Mouse (Mus musculus) MEL (cell line): ENCODE measurements at regions not wholly inside any gene's neighbourhood (a gene's known extent, or its start where the extent isn't known, plus 50 kb on each side); places are given as distances from the start of the nearest gene placed in this dataset.

ENCODE experiments used
- DNase-seq: peaks from one replicate; pipeline ENCODE4 v3.0.0; 2011; ENCODE audit warnings: low read depth, low spot score
- H3K27ac ChIP-seq: 2 replicates; pipeline ENCODE4 v1.5.1; 2012; ENCODE audit warnings: low read depth, mild to moderate bottlenecking, control low read depth, low read length, moderate library complexity; ENCODE audit not compliant: control insufficient read depth
- H3K27me3 ChIP-seq, 2 experiments: fragments of 150-350 bp in 1 of 2; sonication (generic) in 1 of 2; 2 replicates each; pipeline ENCODE4 v1.6.1; 2012; ENCODE audit warnings: low read length in 2 of 2, mild to moderate bottlenecking in 2 of 2, improper control_type of control experiment in 1 of 2, moderate library complexity in 1 of 2; ENCODE audit not compliant: insufficient read depth in 2 of 2, control insufficient read depth in 1 of 2
- H3K36me3 ChIP-seq, 2 experiments: 2 replicates each; pipeline ENCODE4 v1.6.1; 2012 to 2014; ENCODE audit warnings: low read length in 2 of 2, improper control_type of control experiment in 1 of 2, inconsistent platforms in 1 of 2, mild to moderate bottlenecking in 1 of 2; ENCODE audit not compliant: insufficient read depth in 2 of 2, control insufficient read depth in 1 of 2
- H3K4me1 ChIP-seq, 2 experiments: fragments of 150-350 bp in 1 of 2; sonication (generic) in 1 of 2; 2 replicates each; pipeline ENCODE4 v1.6.1; 2012; ENCODE audit warnings: low read length in 2 of 2, improper control_type of control experiment in 1 of 2, mild to moderate bottlenecking in 1 of 2; ENCODE audit not compliant: insufficient read depth in 2 of 2, control insufficient read depth in 1 of 2
- H3K4me3 ChIP-seq, 2 experiments: fragments of 150-350 bp in 1 of 2; sonication (generic) in 1 of 2; 2 replicates each; pipeline ENCODE4 v1.5.1; 2012; ENCODE audit warnings: low read depth in 2 of 2, low read length in 2 of 2, mild to moderate bottlenecking in 2 of 2, moderate library complexity in 2 of 2, control low read depth in 1 of 2, improper control_type of control experiment in 1 of 2; ENCODE audit not compliant: control insufficient read depth in 1 of 2, insufficient read depth in 1 of 2
- H3K79me2 ChIP-seq: 2 replicates; pipeline ENCODE4 v1.6.1; 2012; ENCODE audit warnings: mild to moderate bottlenecking, low read length, moderate library complexity; ENCODE audit not compliant: control insufficient read depth, poor library complexity, insufficient read depth
- H3K9ac ChIP-seq: 2 replicates; pipeline ENCODE4 v1.6.1; 2012; ENCODE audit warnings: low read depth, mild to moderate bottlenecking, control low read depth, low read length, moderate library complexity; ENCODE audit not compliant: control insufficient read depth, poor library complexity, severe bottlenecking
- H3K9me3 ChIP-seq: fragments of 150-350 bp; sonication (generic); replicated peaks from 2 replicates; pipeline ENCODE4 v1.6.1; 2012; ENCODE audit warnings: mild to moderate bottlenecking, low read length, improper control_type of control experiment, moderate library complexity; ENCODE audit not compliant: insufficient read depth
- BHLHE40 ChIP-seq: IDR thresholded peaks from 2 replicates; pipeline ENCODE4 v1.6.1; 2012; ENCODE audit warnings: low read depth, mild to moderate bottlenecking, inconsistent platforms, low read length, improper control_type of control experiment, borderline replicate concordance
- CHD1 ChIP-seq: IDR thresholded peaks from 2 replicates; pipeline ENCODE4 v1.6.1; 2012; ENCODE audit warnings: low read depth, mild to moderate bottlenecking, inconsistent platforms, low read length, improper control_type of control experiment
- CHD2 ChIP-seq: IDR thresholded peaks from 2 replicates; pipeline ENCODE4 v1.6.1; 2011; ENCODE audit warnings: low read length, improper control_type of control experiment
- E2F4 ChIP-seq: IDR thresholded peaks from 2 replicates; pipeline ENCODE4 v1.6.1; 2011; ENCODE audit warnings: low read depth, low read length, improper control_type of control experiment, borderline replicate concordance
- ELF1 ChIP-seq: IDR thresholded peaks from 2 replicates; pipeline ENCODE4 v1.6.1; 2014; ENCODE audit warnings: low read depth, mild to moderate bottlenecking, inconsistent platforms, low read length, improper control_type of control experiment, moderate library complexity
- ETS1 ChIP-seq: IDR thresholded peaks from 2 replicates; pipeline ENCODE4 v1.6.1; 2012; ENCODE audit warnings: low read depth, mild to moderate bottlenecking, inconsistent platforms, low read length, improper control_type of control experiment, moderate library complexity
- GABPA ChIP-seq: IDR thresholded peaks from 2 replicates; pipeline ENCODE4 v1.6.1; 2012; ENCODE audit warnings: low read depth, mild to moderate bottlenecking, inconsistent platforms, low read length, improper control_type of control experiment, moderate library complexity
- HCFC1 ChIP-seq: IDR thresholded peaks from 2 replicates; pipeline ENCODE4 v1.6.1; 2012; ENCODE audit warnings: low read depth, mild to moderate bottlenecking, inconsistent platforms, low read length, improper control_type of control experiment, moderate library complexity
- JUND ChIP-seq: IDR thresholded peaks from 2 replicates; pipeline ENCODE4 v1.6.1; 2011; ENCODE audit warnings: low read depth, mild to moderate bottlenecking, improper control_type of control experiment, low read length
- MAFK ChIP-seq: IDR thresholded peaks from 2 replicates; pipeline ENCODE4 v1.6.1; 2011; ENCODE audit warnings: low read depth, mild to moderate bottlenecking, low read length, improper control_type of control experiment, borderline replicate concordance
- MAX ChIP-seq: IDR thresholded peaks from 2 replicates; pipeline ENCODE4 v1.6.1; 2011; ENCODE audit warnings: low read length, improper control_type of control experiment
- MEF2A ChIP-seq: IDR thresholded peaks from 2 replicates; pipeline ENCODE4 v1.6.1; 2014; ENCODE audit warnings: low read depth, mild to moderate bottlenecking, inconsistent platforms, low read length, improper control_type of control experiment; ENCODE audit not compliant: poor library complexity, insufficient replicate concordance, severe bottlenecking; ENCODE audit errors: extremely low read depth
- MXI1 ChIP-seq: IDR thresholded peaks from 2 replicates; pipeline ENCODE4 v1.6.1; 2011; ENCODE audit warnings: mild to moderate bottlenecking, low read depth, low read length, improper control_type of control experiment
- MYB ChIP-seq: IDR thresholded peaks from 2 replicates; pipeline ENCODE4 v1.6.1; 2011; ENCODE audit warnings: mild to moderate bottlenecking, low read depth, low read length, improper control_type of control experiment
- MYC ChIP-seq: IDR thresholded peaks from 2 replicates; pipeline ENCODE4 v1.6.1; 2011; ENCODE audit warnings: low read depth, mild to moderate bottlenecking, low read length, improper control_type of control experiment, moderate library complexity
- NELFE ChIP-seq: IDR thresholded peaks from 2 replicates; pipeline ENCODE4 v1.6.1; 2011; ENCODE audit warnings: low read depth, low read length, improper control_type of control experiment
- POLR2A ChIP-seq, 2 experiments: IDR thresholded peaks; 2 replicates each; pipeline ENCODE4 v1.6.1; 2011 to 2012; ENCODE audit warnings: low read length in 2 of 2, mild to moderate bottlenecking in 2 of 2, control low read depth in 1 of 2, improper control_type of control experiment in 1 of 2, low read depth in 1 of 2, moderate library complexity in 1 of 2; ENCODE audit not compliant: control insufficient read depth in 1 of 2, insufficient read depth in 1 of 2, poor library complexity in 1 of 2
- POLR2AphosphoS5 ChIP-seq: IDR thresholded peaks from 2 replicates; pipeline ENCODE4 v1.6.1; 2012; ENCODE audit warnings: low read depth, borderline replicate concordance, mild to moderate bottlenecking, inconsistent platforms, low read length, moderate library complexity, mixed read lengths
- RCOR1 ChIP-seq: IDR thresholded peaks from 2 replicates; pipeline ENCODE4 v1.6.1; 2012; ENCODE audit warnings: low read depth, mild to moderate bottlenecking, inconsistent platforms, low read length, improper control_type of control experiment
- SIN3A ChIP-seq: IDR thresholded peaks from 2 replicates; pipeline ENCODE4 v1.6.1; 2012; ENCODE audit warnings: low read length, improper control_type of control experiment, inconsistent platforms
- SMC3 ChIP-seq: IDR thresholded peaks from 2 replicates; pipeline ENCODE4 v1.6.1; 2011; ENCODE audit warnings: low read depth, low read length, improper control_type of control experiment
- TAL1 ChIP-seq: IDR thresholded peaks from 2 replicates; pipeline ENCODE4 v1.6.1; 2012; ENCODE audit warnings: mild to moderate bottlenecking, inconsistent platforms, low read length, moderate library complexity, mixed read lengths
- UBTF ChIP-seq: IDR thresholded peaks from 2 replicates; pipeline ENCODE4 v1.6.1; 2012; ENCODE audit warnings: low read depth, mild to moderate bottlenecking, inconsistent platforms, low read length, improper control_type of control experiment, moderate library complexity, borderline replicate concordance; ENCODE audit not compliant: insufficient read depth
- USF1 ChIP-seq: IDR thresholded peaks from 2 replicates; pipeline ENCODE4 v1.6.1; 2014; ENCODE audit warnings: low read depth, mild to moderate bottlenecking, inconsistent platforms, low read length, improper control_type of control experiment, moderate library complexity
- USF2 ChIP-seq, 2 experiments: IDR thresholded peaks; 2 replicates each; pipeline ENCODE4 v1.6.1; 2011 to 2012; ENCODE audit warnings: improper control_type of control experiment in 2 of 2, low read length in 2 of 2, borderline replicate concordance in 1 of 2, inconsistent platforms in 1 of 2, low read depth in 1 of 2, mild to moderate bottlenecking in 1 of 2; ENCODE audit not compliant: insufficient read depth in 1 of 2
- ZC3H11A ChIP-seq: IDR thresholded peaks from 2 replicates; pipeline ENCODE4 v1.6.1; 2012; ENCODE audit warnings: low read depth, mild to moderate bottlenecking, inconsistent platforms, low read length, improper control_type of control experiment
- ZMIZ1 ChIP-seq: IDR thresholded peaks from 2 replicates; pipeline ENCODE4 v1.6.1; 2012; ENCODE audit warnings: low read depth, mild to moderate bottlenecking, inconsistent platforms, low read length, improper control_type of control experiment, moderate library complexity

- Histone ChIP-seq H3K4me3 (no peak overlapping the region), H3K4me1 (no peaks in the 10 kb centered on the region)
- TF ChIP-seq SIN3A (no peak), MEF2A (no peak), USF1 (no peak), GABPA (no peak), ZMIZ1 (no peak), E2F4 (no peak), NELFE (no peak), POLR2A (IDR thresholded peaks at IDR 0.05; ENCODE audit: control insufficient read depth in 1 of 2, insufficient read depth in 1 of 2, low read depth in 1 of 2, low read length in 2 of 2, poor library complexity in 1 of 2) (no peak), RCOR1 (no peak), MYC (no peak), TAL1 (no peak), ZC3H11A (no peak)
- TF ChIP-seq, all 39 proteins: peak for 0
- Histone ChIP-seq H3K9me3 (no peaks in the 10 kb centered on the region), H3K36me3 (no peaks in the 10 kb centered on the region), H3K27ac (no peak overlapping the region), H3K27me3 (no peaks in the 10 kb centered on the region), H3K9ac (no peak overlapping the region), H3K79me2 (no peaks in the 10 kb centered on the region)
- DNase-seq, result no peak
Observed at GRCm38 (mm10) chr1:119295121-119295520, 126.9 kb downstream of the Inhbb start.

GRCm38 (mm10) chr1:119293839-119294238 lies 128.2 kb downstream of the Inhbb start:
- no peaks in the 10 kb centered on the region for H3K4me1 ChIP-seq
- no peak for TF ChIP-seq ETS1
- no peak for TF ChIP-seq MAX
- no peak for TF ChIP-seq JUND
- no peak overlapping the region for H3K27ac ChIP-seq
- H3K9ac ChIP-seq, result no peak overlapping the region
- DNase-seq, result no peak
- no peaks in the 10 kb centered on the region for H3K79me2 ChIP-seq
- H3K36me3 ChIP-seq, result no peaks in the 10 kb centered on the region
- H3K9me3 ChIP-seq, result no peaks in the 10 kb centered on the region
- H3K4me3 ChIP-seq, result no peak overlapping the region
- H3K27me3 ChIP-seq, result no peaks in the 10 kb centered on the region

GRCm38 (mm10) chr1:119292216-119292615 lies 129.8 kb downstream of the Inhbb start:
- no peaks in the 10 kb centered on the region for H3K9me3 ChIP-seq
- TF ChIP-seq E2F4, result no peak
- TF ChIP-seq USF1, result no peak
- TF ChIP-seq UBTF, result no peak
- TF ChIP-seq ZMIZ1, result no peak
- TF ChIP-seq MYB, result no peak
- no peak for TF ChIP-seq MAFK
- no peak for TF ChIP-seq POLR2AphosphoS5
- TF ChIP-seq HCFC1, result no peak
- no peak for TF ChIP-seq MXI1
- TF ChIP-seq TAL1, result no peak
- no peak for TF ChIP-seq MYC
- no peak for TF ChIP-seq CHD2
- no peak for TF ChIP-seq NELFE
- no peak for TF ChIP-seq BHLHE40
- no peak for TF ChIP-seq CHD1
- no peak for TF ChIP-seq ELF1
- no peak for TF ChIP-seq USF2 (IDR thresholded peaks at IDR 0.05; ENCODE audit: borderline replicate concordance in 1 of 2, insufficient read depth in 1 of 2, low read depth in 1 of 2, low read length in 2 of 2)
- TF ChIP-seq SMC3, result no peak
- TF ChIP-seq, all 39 proteins: peak for 0
- DNase-seq, result no peak

More at GRCm38 (mm10) chr1:119292216-119292615, 129.8 kb downstream of the Inhbb start:
- H3K27ac ChIP-seq, result no peak overlapping the region
- H3K4me3 ChIP-seq, result no peak overlapping the region
- no peaks in the 10 kb centered on the region for H3K27me3 ChIP-seq
- no peak overlapping the region for H3K9ac ChIP-seq
- H3K36me3 ChIP-seq, result no peaks in the 10 kb centered on the region
- H3K79me2 ChIP-seq, result no peaks in the 10 kb centered on the region
- H3K4me1 ChIP-seq, result no peaks in the 10 kb centered on the region
